Mouse (Mus musculus) thymus, adult 18-20 months (tissue): ENCODE results near the gene Lat2.

Source experiments
- DNase-seq, 2 experiments: peaks; one replicate each; pipeline ENCODE4 v3.0.0; 2022; ENCODE audit warnings: mixed read lengths in 2 of 2

The Lat2 gene

DNA sequence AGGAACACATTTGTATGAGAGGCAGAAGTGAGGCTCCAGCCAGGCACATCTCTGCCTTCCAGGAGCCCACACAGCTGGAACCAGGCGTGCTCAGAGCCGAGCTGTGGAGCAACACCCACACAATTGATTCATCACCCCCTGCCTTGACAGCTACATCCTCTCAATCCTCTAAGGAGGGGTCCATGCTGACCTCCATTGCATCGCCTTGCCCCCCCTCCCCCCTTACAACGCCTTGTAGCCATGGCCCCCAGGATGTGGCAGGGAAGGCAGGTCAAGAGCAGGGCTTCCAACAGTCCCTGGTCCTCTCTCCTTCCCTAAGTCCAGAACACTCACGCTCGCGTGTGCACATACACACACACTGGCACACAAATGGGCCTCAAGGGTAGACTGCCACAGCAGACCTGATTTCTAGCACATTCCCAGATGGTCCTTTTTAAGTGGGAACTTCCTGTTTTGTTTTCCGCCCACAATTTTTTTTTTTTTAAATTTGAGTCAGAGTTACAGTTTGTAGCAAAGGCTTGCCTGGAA is 45.8 kb downstream of the Lat2 start:
- no peak for DNase-seq

- DNase-seq = no peak
Observed at GRCm38 (mm10) chr5:134568030-134568429, 46.8 kb downstream of the Lat2 start.

- no peak for DNase-seq
Observed at GRCm38 (mm10) chr5:134567445-134567844, 47.4 kb downstream of the Lat2 start.

DNA sequence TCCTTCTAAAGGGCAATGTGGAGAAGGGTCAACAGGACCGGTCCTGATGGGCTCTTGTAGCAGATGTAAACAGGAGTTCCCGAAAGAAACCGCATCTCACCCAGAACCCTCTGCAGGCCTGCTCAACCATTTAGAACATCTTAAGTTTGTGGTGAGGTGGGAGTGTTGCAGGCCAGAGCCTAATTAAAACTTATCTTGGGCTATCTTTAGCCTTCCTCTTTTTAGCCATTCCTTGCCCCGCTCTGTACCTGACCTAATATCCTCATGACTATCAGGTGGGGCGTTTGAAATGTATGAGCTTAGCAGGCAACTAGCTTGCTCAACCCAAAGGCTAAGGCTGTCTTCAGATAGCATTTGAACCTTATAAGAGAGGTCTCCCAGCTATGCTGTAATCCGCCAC is 49.1 kb downstream of the Lat2 start:
- DNase-seq = no peak

DNA sequence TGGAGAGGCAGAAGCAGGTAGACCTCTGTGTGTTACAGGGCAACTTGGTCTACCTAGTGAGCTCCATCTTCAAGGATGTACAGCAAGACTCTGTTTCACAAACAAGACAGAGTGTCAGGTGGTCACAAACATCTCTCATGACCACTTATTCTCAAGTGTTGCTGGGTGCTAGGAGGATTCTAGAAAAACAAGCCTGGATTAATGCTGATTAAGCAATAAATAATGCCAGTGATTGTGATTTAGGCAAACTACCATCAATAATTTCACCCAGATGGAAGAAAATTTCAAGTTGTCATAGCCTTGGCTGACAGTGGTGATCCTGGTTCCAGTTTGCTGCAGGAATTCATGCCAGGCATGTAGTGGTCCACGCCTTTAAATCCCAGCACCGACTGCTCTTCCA is 50.6 kb downstream of the Lat2 start:
- DNase-seq = no peak

DNA sequence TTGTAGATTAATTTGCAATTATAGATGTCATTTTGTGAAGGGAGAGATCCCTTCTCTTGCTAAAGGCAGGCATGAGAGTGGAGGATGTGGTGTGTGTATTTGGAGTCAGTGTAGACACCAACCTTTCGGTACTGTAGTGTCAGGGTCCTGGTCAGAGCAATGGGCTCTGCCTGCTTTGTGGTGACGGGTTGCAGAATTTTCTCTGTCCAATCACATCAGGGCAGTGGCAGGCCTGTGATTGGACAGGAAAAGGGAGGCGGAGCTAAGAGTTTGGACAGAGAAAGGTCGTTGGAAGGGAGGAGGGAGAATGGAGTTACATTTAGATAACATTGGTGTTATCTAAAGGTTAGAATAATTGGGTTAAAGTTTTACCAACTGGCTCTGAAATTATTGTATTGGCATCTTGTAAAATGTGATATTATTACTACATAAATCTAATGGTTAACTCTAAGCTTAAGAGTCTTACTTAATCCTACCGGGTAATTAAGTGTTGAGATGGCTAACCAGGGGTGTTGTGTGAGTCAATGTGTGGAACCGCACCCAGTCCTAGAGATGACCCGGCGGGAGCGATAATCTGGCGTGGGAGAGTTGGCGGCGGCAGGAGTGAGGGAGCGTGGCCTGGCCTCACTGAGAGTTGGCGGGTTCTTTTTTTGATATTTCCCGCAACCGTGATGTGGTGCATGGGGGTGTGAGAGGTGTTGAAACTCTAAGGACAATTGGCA is 54.2 kb downstream of the Lat2 start:
- DNase-seq = no peak

DNA sequence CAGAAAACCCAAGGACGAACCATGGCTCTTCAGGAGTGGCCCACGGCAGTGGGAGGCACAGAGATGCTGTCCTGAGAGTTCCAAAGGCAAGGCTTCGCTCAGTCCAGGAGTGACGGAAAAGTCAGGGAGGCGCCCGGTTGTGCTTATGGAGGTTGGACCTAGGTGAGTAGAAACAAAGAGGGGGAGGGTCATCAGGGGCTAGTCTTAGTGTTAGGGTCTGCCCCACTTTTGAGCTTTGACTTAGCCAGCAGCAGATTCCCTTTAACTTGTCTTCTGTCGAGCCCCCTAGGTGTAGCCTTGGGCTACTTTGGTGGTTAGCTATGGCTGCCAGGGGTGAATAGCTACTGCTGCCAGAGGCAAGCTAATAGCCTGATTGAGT is 54.8 kb downstream of the Lat2 start, which contains the start of gene Syna:
Gene Syna (minus strand): TSS at position 101 of the 379 bp plus-strand sequence.
- DNase-seq = no peak

DNA sequence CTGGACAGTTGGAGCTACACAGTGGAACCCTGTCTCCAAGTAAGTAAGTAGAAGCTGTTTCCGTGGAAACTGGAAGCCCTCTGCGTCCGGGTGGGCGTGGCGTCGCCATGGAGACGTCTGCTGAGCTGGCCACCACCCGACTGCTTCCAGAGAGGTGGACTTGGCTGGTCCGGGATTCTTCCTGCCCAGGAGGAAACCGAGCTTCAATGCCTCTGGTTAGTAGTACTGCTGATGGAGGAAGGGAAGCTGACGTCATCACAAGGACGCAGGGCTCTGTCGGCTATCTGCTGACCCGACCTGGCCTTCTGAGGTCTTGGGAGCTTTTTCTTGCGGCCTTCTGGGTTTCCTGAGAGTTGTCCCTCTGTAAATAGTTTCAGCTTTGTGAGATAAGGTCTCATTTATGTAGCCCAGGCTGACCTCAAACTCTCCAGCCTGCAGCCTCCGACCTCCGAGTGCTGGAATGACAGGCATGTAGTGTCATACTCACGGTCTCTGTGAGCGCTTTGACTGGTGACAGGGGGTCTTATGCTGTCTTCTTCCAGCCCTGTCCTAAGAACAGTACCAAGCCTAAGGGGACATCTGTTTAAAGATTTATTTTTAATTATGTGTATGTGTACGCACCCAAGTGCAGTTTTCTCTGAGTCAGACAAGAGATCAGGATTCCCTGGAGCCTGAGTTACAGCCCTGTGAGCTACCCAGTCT is 59.2 kb downstream of the Lat2 start:
- DNase-seq = peak in 1 of 2 experiments; percentile 18

- no peak for DNase-seq
Observed at GRCm38 (mm10) chr5:134553951-134554546, 60.8 kb downstream of the Lat2 start.

GRCm38 (mm10) chr5:134552110-134552972 is 62.5 kb downstream of the Lat2 start, which contains the start of gene Clip2:
TSS of gene Clip2 (minus strand) at chr5:134552434.
- DNase-seq = peak; percentile 77 to 82

DNA sequence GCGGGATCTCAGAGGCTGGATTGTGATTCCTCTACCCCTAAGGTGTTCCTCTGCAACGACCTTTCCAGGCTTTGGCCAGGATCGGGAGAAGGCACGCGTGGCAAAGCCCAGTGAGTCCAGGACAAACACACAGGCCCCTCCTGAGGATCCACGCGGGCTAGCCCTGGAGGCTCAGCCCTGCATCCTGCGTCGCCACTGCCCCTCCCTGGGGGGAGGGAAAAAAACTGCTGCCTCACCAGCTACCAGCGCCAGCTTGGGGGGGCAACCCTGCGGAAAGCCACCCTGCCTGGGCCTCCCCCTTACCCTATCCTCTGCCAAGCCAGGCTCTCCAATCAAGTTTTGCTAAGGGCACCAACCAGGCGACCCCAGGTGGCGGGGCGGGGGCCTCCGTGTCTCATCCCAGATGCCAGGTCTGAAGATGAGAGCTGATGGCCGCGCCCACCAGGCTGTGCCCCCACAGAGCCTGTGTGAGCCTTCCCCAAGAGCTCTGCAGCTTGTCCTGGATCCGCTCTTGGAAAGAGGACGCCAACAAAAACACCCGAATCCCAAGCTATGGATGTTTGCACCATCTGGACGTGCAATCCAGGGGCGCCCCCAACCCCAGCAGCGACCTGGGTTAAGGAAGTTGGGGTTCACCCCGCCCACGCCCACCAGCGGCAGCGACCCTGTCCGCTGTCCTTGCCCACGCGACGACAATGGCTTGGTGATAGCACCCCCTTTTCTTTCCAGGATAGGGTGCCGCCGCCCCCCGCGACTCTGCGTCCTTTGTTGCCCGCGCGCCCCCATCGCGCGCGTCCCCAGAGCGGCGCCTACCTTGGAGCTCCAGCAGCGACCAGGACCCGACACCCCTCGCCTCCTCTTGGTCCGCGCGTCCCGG is 63.4 kb downstream of the Lat2 start:
- DNase-seq = peak; percentile 32 to 52

DNA sequence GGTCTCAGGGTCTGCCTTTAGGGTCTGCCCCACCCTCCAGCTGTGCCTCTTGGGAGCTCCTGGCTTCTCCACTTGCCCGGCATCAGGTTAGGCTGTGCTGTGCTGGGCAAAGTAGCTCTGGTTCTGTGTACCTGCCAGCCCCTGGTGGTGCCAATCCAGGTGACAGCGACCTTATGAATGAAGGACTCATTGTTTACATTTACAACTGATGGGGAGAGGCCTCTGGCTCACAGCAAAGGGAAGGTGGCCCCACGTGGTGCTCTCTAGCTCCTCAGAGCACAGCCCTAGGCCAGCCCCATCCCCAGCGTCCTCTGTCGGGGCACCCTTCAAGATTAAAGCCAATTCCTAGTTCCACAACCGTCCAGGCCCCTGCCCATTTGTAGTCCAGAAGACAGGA is 64.0 kb downstream of the Lat2 start:
- DNase-seq = peak in 1 of 2 experiments; percentile 15
